ENCODE assay signal across 8 mouse cellular contexts in genomic region chr6:116650406-116650805, GRCm38 (mm10). TPM values are rescaled to one million over a fixed set of nuclear protein-coding genes. Genes with fewer than 3 reads are reported as not detected.
DNase-seq lines count a peak whose midpoint lies in the region; ATAC-seq lines count a peak whose summit lies in the region.

TSS of gene Depp1 (plus strand) at chr6:116650609.

- H3K27me3 ChIP-seq in embryonic facial prominence, embryonic 11.5 days (ENCODE audit: control insufficient read depth, insufficient read depth, low read length): no peaks in the 10 kb centered on the region
- H3K27me3 ChIP-seq in limb, embryonic 11.5 days (ENCODE audit: control insufficient read depth, insufficient read depth, low read length): no peaks in the 10 kb centered on the region
- H3K27me3 ChIP-seq in neural tube, embryonic 15.5 days (replicated peaks): no peaks in the 10 kb centered on the region
- H3K27me3 ChIP-seq in forebrain, embryonic 16.5 days (replicated peaks; ENCODE audit: control insufficient read depth, insufficient read depth, low read length): no peaks in the 10 kb centered on the region

- H3K4me2 ChIP-seq in embryonic facial prominence, embryonic 11.5 days (ENCODE audit: low read depth, low read length): no peak within 1 kb of the TSS
- no peak within 1 kb of the TSS for H3K4me2 ChIP-seq in limb, embryonic 11.5 days (ENCODE audit: low read depth, severe bottlenecking)
- H3K4me2 ChIP-seq in neural tube, embryonic 15.5 days: 0 out of 2 replicates have a peak within 1 kb of the TSS, but pooled peaks have one; percentile 6
- no peak within 1 kb of the TSS for H3K4me2 ChIP-seq in forebrain, embryonic 16.5 days (ENCODE audit: low read length)

- peak; percentile 89 for DNase-seq in NIH3T3 (ENCODE audit: low read depth)
- DNase-seq in embryonic facial prominence, embryonic 11.5 days (ENCODE audit: low spot score): no peak
- DNase-seq in heart, postnatal 4 days: peak; percentile 66
- DNase-seq in limb, embryonic 11.5 days (ENCODE audit: low spot score): no peak
- DNase-seq in testis, postnatal 10 days (ENCODE audit: low spot score): no peak
- no peak for DNase-seq in ovary, postnatal 14 days (ENCODE audit: low spot score)

- 51% methylated on average over 6 of the region's 6 CpGs for WGBS in embryonic facial prominence, embryonic 11.5 days
- WGBS in limb, embryonic 11.5 days: 31% methylated on average over 6 of the region's 6 CpGs
- 36% methylated on average over 6 of the region's 6 CpGs for WGBS in neural tube, embryonic 15.5 days
- 75% methylated on average over 6 of the region's 6 CpGs for WGBS in forebrain, embryonic 16.5 days

- no peaks in the 10 kb centered on the region for H3K9me3 ChIP-seq in embryonic facial prominence, embryonic 11.5 days (replicated peaks; ENCODE audit: control insufficient read depth, low read length)
- H3K9me3 ChIP-seq in limb, embryonic 11.5 days (ENCODE audit: control insufficient read depth, low read length): no peaks in the 10 kb centered on the region
- no peaks in the 10 kb centered on the region for H3K9me3 ChIP-seq in neural tube, embryonic 15.5 days (replicated peaks)
- no peaks in the 10 kb centered on the region for H3K9me3 ChIP-seq in forebrain, embryonic 16.5 days (ENCODE audit: control insufficient read depth, low read length)

- H3K4me3 ChIP-seq in embryonic facial prominence, embryonic 11.5 days (ENCODE audit: low read depth, low read length): 0 out of 2 replicates have a peak within 1 kb of the TSS, but pooled peaks have one; percentile 4
- H3K4me3 ChIP-seq in limb, embryonic 11.5 days (ENCODE audit: low read depth, low read length): no peak within 1 kb of the TSS
- no peak within 1 kb of the TSS for H3K4me3 ChIP-seq in neural tube, embryonic 15.5 days (replicated peaks)
- no peak within 1 kb of the TSS for H3K4me3 ChIP-seq in forebrain, embryonic 16.5 days (replicated peaks; ENCODE audit: low read length)

- H3K27ac ChIP-seq in embryonic facial prominence, embryonic 11.5 days (replicated peaks; ENCODE audit: low read depth, low read length): no peak within 1 kb of the TSS
- no peak within 1 kb of the TSS for H3K27ac ChIP-seq in limb, embryonic 11.5 days (replicated peaks; ENCODE audit: low read depth, low read length)
- no peak within 1 kb of the TSS for H3K27ac ChIP-seq in neural tube, embryonic 15.5 days (replicated peaks)
- no peak within 1 kb of the TSS for H3K27ac ChIP-seq in forebrain, embryonic 16.5 days (ENCODE audit: low read length)

- H3K4me1 ChIP-seq in embryonic facial prominence, embryonic 11.5 days (ENCODE audit: control insufficient read depth, insufficient read depth, low read length): no peaks in the 10 kb centered on the region
- no peaks in the 10 kb centered on the region; the same call in 1 of the 2 replicates for H3K4me1 ChIP-seq in limb, embryonic 11.5 days (ENCODE audit: control insufficient read depth, insufficient read depth, low read length)
- no peaks in the 10 kb centered on the region for H3K4me1 ChIP-seq in neural tube, embryonic 15.5 days
- no peaks in the 10 kb centered on the region for H3K4me1 ChIP-seq in forebrain, embryonic 16.5 days (replicated peaks; ENCODE audit: control insufficient read depth, insufficient read depth, low read length)

- no peak within 1 kb of the TSS for H3K9ac ChIP-seq in embryonic facial prominence, embryonic 11.5 days (replicated peaks; ENCODE audit: low read length)
- no peak within 1 kb of the TSS for H3K9ac ChIP-seq in limb, embryonic 11.5 days (ENCODE audit: low read length)
- no peak within 1 kb of the TSS for H3K9ac ChIP-seq in neural tube, embryonic 15.5 days (replicated peaks)
- H3K9ac ChIP-seq in forebrain, embryonic 16.5 days (replicated peaks; ENCODE audit: low read depth, low read length): no peak within 1 kb of the TSS

- H3K36me3 ChIP-seq in embryonic facial prominence, embryonic 11.5 days (replicated peaks; ENCODE audit: control insufficient read depth, insufficient read depth, low read depth, low read length): no peaks in the 10 kb centered on the region
- H3K36me3 ChIP-seq in limb, embryonic 11.5 days (ENCODE audit: control insufficient read depth, insufficient read depth, low read length): no peaks in the 10 kb centered on the region
- H3K36me3 ChIP-seq in neural tube, embryonic 15.5 days: no peaks in the 10 kb centered on the region
- no peaks in the 10 kb centered on the region for H3K36me3 ChIP-seq in forebrain, embryonic 16.5 days (ENCODE audit: control insufficient read depth, insufficient read depth)

- ATAC-seq in embryonic facial prominence, embryonic 11.5 days (replicated peaks; ENCODE audit: insufficient number of reproducible peaks, low FRiP score, low TSS enrichment, low read depth): no peak
- ATAC-seq in limb, embryonic 11.5 days (ENCODE audit: insufficient number of reproducible peaks, low FRiP score, low TSS enrichment, low read depth): no peak
- no peak for ATAC-seq in neural tube, embryonic 15.5 days (ENCODE audit: low FRiP score)
- no peak for ATAC-seq in forebrain, embryonic 16.5 days

RNA-seq across cellular contexts. Expression of gene Depp1, which starts in this region (rescaled TPM):
- 13.8 and 15.1 TPM in 2 replicates for polyA plus RNA-seq in embryonic facial prominence, embryonic 11.5 days (2014; fragmentation: Nextera tagmentation; extraction: Ambion mirVana)
- total RNA-seq in heart, postnatal 4 days (2021): 10 to 100 TPM; 36.8 to 42.9 TPM
- polyA plus RNA-seq in limb, embryonic 11.5 days (2014; fragmentation: Nextera tagmentation; extraction: Ambion mirVana): 24.5 and 29.3 TPM in 2 replicates
- 16.5 and 16.9 TPM in 2 replicates for polyA plus RNA-seq in neural tube, embryonic 15.5 days (2015; fragmentation: Nextera tagmentation; extraction: Ambion mirVana)
- 7.0 and 9.9 TPM in 2 replicates for polyA plus RNA-seq in forebrain, embryonic 16.5 days (2015; fragmentation: Nextera tagmentation; extraction: Ambion mirVana)

Comparison
In these comparisons a context has a peak if more than half of its experiments do, and no peak if none do; other contexts are left out.
1. DNase-seq: peak in NIH3T3 (single experiment) and heart, postnatal 4 days (single experiment); none in embryonic facial prominence, embryonic 11.5 days (single experiment), limb, embryonic 11.5 days (single experiment), testis, postnatal 10 days (single experiment) and ovary, postnatal 14 days (single experiment).